Mouse (Mus musculus): ENCODE data around the gene Olfr911-ps1.

Gene Olfr911-ps1

GRCm38 (mm10) chr9:38521280-38521679, at the start of gene Olfr911-ps1:
Gene Olfr911-ps1, plus strand, starts transcription at chr9:38521580.
- no peak for DNase-seq (ENCODE audit: low spot score in 2 of 2)

GRCm38 (mm10) chr9:38486785-38487184, 34.6 kb upstream of the Olfr911-ps1 start, which contains the start of gene Olfr906:
Gene Olfr906, plus strand, starts transcription at chr9:38487085.
- DNase-seq (ENCODE audit: low spot score in 2 of 2), result no peak

- no peak for DNase-seq (ENCODE audit: low spot score in 2 of 2)
Measured at GRCm38 (mm10) chr9:38495501-38495900, 25.9 kb upstream of the Olfr911-ps1 start, which contains the start of gene Olfr907. Gene Olfr907, plus strand, starts transcription at chr9:38495801.

GRCm38 (mm10) chr9:38512353-38512752, 9.0 kb upstream of the Olfr911-ps1 start:
- no peak for DNase-seq (ENCODE audit: low spot score in 2 of 2)

- no peak for DNase-seq (ENCODE audit: low spot score in 2 of 2)
Measured at GRCm38 (mm10) chr9:38537549-38537948, 16.2 kb downstream of the Olfr911-ps1 start, which contains the start of gene Olfr910. Gene Olfr910, plus strand, starts transcription at chr9:38537849.

Data from spleen, postnatal 36 days (tissue).